8 mouse cellular contexts compared by ENCODE assay signal in genomic region chr7:97446171-97446925, GRCm38 (mm10). TPM values are rescaled to one million over a fixed set of nuclear protein-coding genes. Genes with fewer than 3 reads are reported as not detected.
DNase-seq lines count a peak whose midpoint lies in the region; ATAC-seq and TF ChIP-seq lines count a peak whose summit lies in the region.

No protein-coding gene starts in this region.

- 0 out of 2 replicates have a peak overlapping the region, but pooled peaks have one; percentile 10 for H3K27ac ChIP-seq in intestine, embryonic 16.5 days (ENCODE audit: low read length)
- H3K27ac ChIP-seq in liver, embryonic 11.5 days (ENCODE audit: low read depth, low read length) = no peak overlapping the region

- H3K9ac ChIP-seq in intestine, embryonic 16.5 days (ENCODE audit: low read depth, low read length) = no peak overlapping the region
- H3K9ac ChIP-seq in liver, embryonic 11.5 days (ENCODE audit: low read depth, low read length) = no peak overlapping the region

- H3K4me3 ChIP-seq in intestine, embryonic 16.5 days (ENCODE audit: low read length) = no peak overlapping the region
- no peak overlapping the region for H3K4me3 ChIP-seq in myocyte
- no peak overlapping the region for H3K4me3 ChIP-seq in liver, embryonic 11.5 days (ENCODE audit: low read depth, low read length)

- H3K4me1 ChIP-seq in intestine, embryonic 16.5 days (ENCODE audit: control insufficient read depth, insufficient read depth, low read length) = no peaks in the 10 kb centered on the region
- H3K4me1 ChIP-seq in liver, embryonic 11.5 days (replicated peaks; ENCODE audit: control insufficient read depth, insufficient read depth, low read length) = no peaks in the 10 kb centered on the region

- H3K4me2 ChIP-seq in intestine, embryonic 16.5 days (ENCODE audit: low read depth, low read length) = no peak overlapping the region
- H3K4me2 ChIP-seq in myocyte (ENCODE audit: low read depth) = peak overlapping the region; percentile 49
- no peak overlapping the region for H3K4me2 ChIP-seq in liver, embryonic 11.5 days

- no peaks in the 10 kb centered on the region for H3K79me2 ChIP-seq in myocyte (ENCODE audit: control insufficient read depth, insufficient read depth)

- no peak for TF ChIP-seq POLR2A in myocyte (IDR thresholded peaks at IDR 0.05; ENCODE audit: insufficient read length, low read depth)

- WGBS in intestine, embryonic 16.5 days = 35% methylated on average over 6 of the region's 6 CpGs
- WGBS in liver, embryonic 11.5 days = 70% methylated on average over 6 of the region's 6 CpGs

- H3K9me3 ChIP-seq in intestine, embryonic 16.5 days (ENCODE audit: control insufficient read depth, low read length) = no peaks in the 10 kb centered on the region; the same call in 1 of the 2 replicates
- 0 out of 2 replicates have a peak, but pooled peaks cover 2% of the 10 kb centered on the region for H3K9me3 ChIP-seq in liver, embryonic 11.5 days (ENCODE audit: control insufficient read depth, low read length)

- no peaks in the 10 kb centered on the region for H3K36me3 ChIP-seq in intestine, embryonic 16.5 days (ENCODE audit: control insufficient read depth, insufficient read depth, low read length)
- H3K36me3 ChIP-seq in myocyte (ENCODE audit: control insufficient read depth, insufficient read depth) = no peaks in the 10 kb centered on the region
- H3K36me3 ChIP-seq in liver, embryonic 11.5 days (ENCODE audit: control insufficient read depth, insufficient read depth, low read length) = no peaks in the 10 kb centered on the region

- ATAC-seq in intestine, embryonic 16.5 days = peak; percentile 70
- ATAC-seq in liver, embryonic 11.5 days (replicated peaks; ENCODE audit: low FRiP score) = no peak

- peak; percentile 78 for DNase-seq in adrenal gland, adult 8-10 months
- DNase-seq in cerebellum, postnatal 36 days = peak; percentile 76 to 82
- peak; percentile 43 to 54 for DNase-seq in gastrocnemius, postnatal 36 days
- DNase-seq in left cerebral cortex, adult 8-10 months (ENCODE audit: low spot score in 2 of 2) = peak; percentile 76 to 96
- peak; percentile 26 to 39 for DNase-seq in thymus, adult 18-20 months
- no peak for DNase-seq in liver, embryonic 11.5 days (ENCODE audit: low spot score)

- H3ac ChIP-seq in myocyte (ENCODE audit: control insufficient read depth, insufficient read length) = no peak overlapping the region

- H3K27me3 ChIP-seq in intestine, embryonic 16.5 days (replicated peaks; ENCODE audit: control insufficient read depth, insufficient read depth, low read length) = no peaks in the 10 kb centered on the region
- H3K27me3 ChIP-seq in myocyte (ENCODE audit: control insufficient read depth, insufficient read depth, insufficient read length) = no peaks in the 10 kb centered on the region
- no peaks in the 10 kb centered on the region for H3K27me3 ChIP-seq in liver, embryonic 11.5 days (replicated peaks; ENCODE audit: control insufficient read depth, insufficient read depth, low read length)

- intact Hi-C loops in gastrocnemius, postnatal 36 days (cut with DNase I) = no loop called here

TF ChIP-seq in myocyte, 11 proteins besides CTCF, POLR2A, EP300 and RAD21:
- TF ChIP-seq TCF3 (IDR thresholded peaks at IDR 0.05; ENCODE audit: insufficient read length, low read depth) = no peak
- TF ChIP-seq REST (IDR thresholded peaks at IDR 0.05; ENCODE audit: insufficient read depth, insufficient read length) = no peak
- no peak for TF ChIP-seq SRF (IDR thresholded peaks at IDR 0.05; ENCODE audit: control insufficient read depth, insufficient read length, low read depth)
- peak in 1 of 3 experiments; percentile 80 for TF ChIP-seq MYOG (IDR thresholded peaks at IDR 0.05; ENCODE audit: control insufficient read depth in 1 of 3, insufficient read depth in 1 of 3, insufficient read length in 2 of 3, low read depth in 2 of 3)
- TF ChIP-seq POLR2AphosphoS2 (IDR thresholded peaks at IDR 0.05; ENCODE audit: insufficient read length, low read depth) = no peak
- no peak for TF ChIP-seq MAX (IDR thresholded peaks at IDR 0.05; ENCODE audit: low read depth)
- TF ChIP-seq USF1 (IDR thresholded peaks at IDR 0.05; ENCODE audit: low read depth) = no peak
- TF ChIP-seq E2F4 (IDR thresholded peaks at IDR 0.05; ENCODE audit: insufficient read depth) = no peak
- no peak for TF ChIP-seq CEBPB (IDR thresholded peaks at IDR 0.05; ENCODE audit: insufficient read depth, poor library complexity, severe bottlenecking)
- peak in 2 of 3 experiments; percentile 54 to 75 for TF ChIP-seq MYOD1 (IDR thresholded peaks at IDR 0.05; ENCODE audit: control insufficient read depth in 1 of 3, insufficient read length in 2 of 3, low read depth in 2 of 3)
- TF ChIP-seq TCF12 (IDR thresholded peaks at IDR 0.05; ENCODE audit: insufficient read depth, poor library complexity, severe bottlenecking) = peak; percentile 13
TF ChIP-seq in myocyte: peak in this region for 3.

RNA-seq across cellular contexts. Expression of gene Kctd14, which starts 4.8 kb away (rescaled TPM):
- 1 to 10 TPM; 1.8 to 4.0 (median 3.0) TPM for total RNA-seq in adrenal gland, adult 8-10 months (2022)
- not detected for total RNA-seq in gastrocnemius, postnatal 36 days (2021)
- polyA plus RNA-seq in intestine, embryonic 16.5 days (2015; fragmentation: Nextera tagmentation; extraction: Ambion mirVana) = 6.8 and 7.3 TPM in 2 replicates
- total RNA-seq in left cerebral cortex, adult 8-10 months (2022) = 1 to 10 TPM; 4.3 to 4.5 (median 4.4) TPM
- polyA plus RNA-seq in myocyte (2012; fragmentation: generic; extraction: Trizol) = 0.10 TPM
- polyA plus RNA-seq in liver, embryonic 11.5 days (2014; fragmentation: Nextera tagmentation; extraction: Ambion mirVana) = 7.8 and 9.2 TPM in 2 replicates

RNA-seq across cellular contexts. Expression of gene Thrsp, which starts 28.8 kb away (rescaled TPM):
- total RNA-seq in adrenal gland, adult 8-10 months (2022) = 100 to 1,000 TPM in 3 of 4 experiments, 10 to 100 TPM in 1; 69.8 to 491 (median 335) TPM
- total RNA-seq in gastrocnemius, postnatal 36 days (2021) = 10 to 100 TPM; 15.4 to 23.9 TPM
- polyA plus RNA-seq in intestine, embryonic 16.5 days (2015; fragmentation: Nextera tagmentation; extraction: Ambion mirVana) = 0.40 and 0.45 TPM in 2 replicates
- total RNA-seq in left cerebral cortex, adult 8-10 months (2022) = 10 to 100 TPM; 17.6 to 27.1 (median 20.5) TPM
- polyA plus RNA-seq in myocyte (2012; fragmentation: generic; extraction: Trizol) = 0.02 TPM
- polyA plus RNA-seq in liver, embryonic 11.5 days (2014; fragmentation: Nextera tagmentation; extraction: Ambion mirVana) = 0.30 TPM in 1 of 2 replicates, not detected in the other

RNA-seq across cellular contexts. Expression of gene Ints4, which starts 34.4 kb away (rescaled TPM):
- total RNA-seq in adrenal gland, adult 8-10 months (2022) = 10 to 100 TPM; 55.3 to 82.3 (median 72.2) TPM
- 10 to 100 TPM; 21.6 to 23.2 TPM for total RNA-seq in gastrocnemius, postnatal 36 days (2021)
- 38.7 and 41.2 TPM in 2 replicates for polyA plus RNA-seq in intestine, embryonic 16.5 days (2015; fragmentation: Nextera tagmentation; extraction: Ambion mirVana)
- 10 to 100 TPM; 26.8 to 41.5 (median 33.1) TPM for total RNA-seq in left cerebral cortex, adult 8-10 months (2022)
- 24.9 TPM for polyA plus RNA-seq in myocyte (2012; fragmentation: generic; extraction: Trizol)
- polyA plus RNA-seq in liver, embryonic 11.5 days (2014; fragmentation: Nextera tagmentation; extraction: Ambion mirVana) = 49.2 and 61.3 TPM in 2 replicates

RNA-seq across cellular contexts. Expression of gene Ndufc2, which starts 46.5 kb away (rescaled TPM):
- 100 to 1,000 TPM; 202 to 264 (median 251) TPM for total RNA-seq in adrenal gland, adult 8-10 months (2022)
- 100 to 1,000 TPM; 297 to 299 TPM for total RNA-seq in gastrocnemius, postnatal 36 days (2021)
- 377 and 385 TPM in 2 replicates for polyA plus RNA-seq in intestine, embryonic 16.5 days (2015; fragmentation: Nextera tagmentation; extraction: Ambion mirVana)
- total RNA-seq in left cerebral cortex, adult 8-10 months (2022) = 100 to 1,000 TPM; 222 to 234 (median 229) TPM
- 211 TPM for polyA plus RNA-seq in myocyte (2012; fragmentation: generic; extraction: Trizol)
- polyA plus RNA-seq in liver, embryonic 11.5 days (2014; fragmentation: Nextera tagmentation; extraction: Ambion mirVana) = 355 and 359 TPM in 2 replicates
